Mouse (Mus musculus): Measurements from ENCODE around the gene Sectm1a. TPM values are rescaled to one million over a fixed set of nuclear protein-coding genes. Genes with fewer than 3 reads are reported as not detected.
A peak's percentile ranks its signal among the peaks of the same experiment; 100 is the strongest.

Sectm1a gene
- polyA plus RNA-seq, 1 experiment: 8.9 TPM

- no peaks in the 10 kb centered on the region for H3K36me3 ChIP-seq (ENCODE audit: control insufficient read depth, insufficient read depth, low read length)
- H3K4me1 ChIP-seq (ENCODE audit: control insufficient read depth, insufficient read depth, low read length): no peaks in the 10 kb centered on the region
- no peak overlapping the region for H3K4me3 ChIP-seq (ENCODE audit: control insufficient read depth, low read depth, low read length)
- H3K27me3 ChIP-seq (ENCODE audit: control insufficient read depth, insufficient read depth, low read length): no peaks in the 10 kb centered on the region
- no peak overlapping the region for H3K27ac ChIP-seq (ENCODE audit: control insufficient read depth, insufficient read depth, low read depth, low read length)
- TF ChIP-seq POLR2A (IDR thresholded peaks at IDR 0.05; ENCODE audit: control insufficient read depth, low read depth, low read length): no peak
- TF ChIP-seq CTCF (IDR thresholded peaks at IDR 0.05; ENCODE audit: control insufficient read depth, insufficient read depth, insufficient replicate concordance, low read depth, low read length): no peak
Observed at GRCm38 (mm10) chr11:121089756-121090546, 8.9 kb upstream of the Sectm1a start.

- Histone ChIP-seq H3K4me1 (ENCODE audit: control insufficient read depth, insufficient read depth, low read length) (no peaks in the 10 kb centered on the region), H3K4me3 (ENCODE audit: control insufficient read depth, low read depth, low read length) (no peak overlapping the region), H3K27ac (ENCODE audit: control insufficient read depth, insufficient read depth, low read depth, low read length) (no peak overlapping the region), H3K27me3 (ENCODE audit: control insufficient read depth, insufficient read depth, low read length) (no peaks in the 10 kb centered on the region), H3K36me3 (ENCODE audit: control insufficient read depth, insufficient read depth, low read length) (no peaks in the 10 kb centered on the region)
- no peak for TF ChIP-seq CTCF (IDR thresholded peaks at IDR 0.05; ENCODE audit: control insufficient read depth, insufficient read depth, insufficient replicate concordance, low read depth, low read length)
- no peak for TF ChIP-seq POLR2A (IDR thresholded peaks at IDR 0.05; ENCODE audit: control insufficient read depth, low read depth, low read length)
Observed at GRCm38 (mm10) chr11:121088997-121089396, 8.0 kb upstream of the Sectm1a start.

- Histone ChIP-seq H3K27me3 (ENCODE audit: control insufficient read depth, insufficient read depth, low read length) (no peaks in the 10 kb centered on the region), H3K4me1 (ENCODE audit: control insufficient read depth, insufficient read depth, low read length) (no peaks in the 10 kb centered on the region), H3K36me3 (ENCODE audit: control insufficient read depth, insufficient read depth, low read length) (no peaks in the 10 kb centered on the region), H3K4me3 (ENCODE audit: control insufficient read depth, low read depth, low read length) (no peak overlapping the region), H3K27ac (ENCODE audit: control insufficient read depth, insufficient read depth, low read depth, low read length) (no peak overlapping the region)
- TF ChIP-seq CTCF (IDR thresholded peaks at IDR 0.05; ENCODE audit: control insufficient read depth, insufficient read depth, insufficient replicate concordance, low read depth, low read length) (no peak), POLR2A (IDR thresholded peaks at IDR 0.05; ENCODE audit: control insufficient read depth, low read depth, low read length) (no peak)
Observed at GRCm38 (mm10) chr11:121086296-121086695, 5.3 kb upstream of the Sectm1a start.

- no peaks in the 10 kb centered on the region for H3K27me3 ChIP-seq (ENCODE audit: control insufficient read depth, insufficient read depth, low read length)
- no peaks in the 10 kb centered on the region for H3K4me1 ChIP-seq (ENCODE audit: control insufficient read depth, insufficient read depth, low read length)
- H3K4me3 ChIP-seq (ENCODE audit: control insufficient read depth, low read depth, low read length): no peak overlapping the region
- TF ChIP-seq POLR2A (IDR thresholded peaks at IDR 0.05; ENCODE audit: control insufficient read depth, low read depth, low read length) (no peak), CTCF (IDR thresholded peaks at IDR 0.05; ENCODE audit: control insufficient read depth, insufficient read depth, insufficient replicate concordance, low read depth, low read length) (no peak)
- H3K27ac ChIP-seq (ENCODE audit: control insufficient read depth, insufficient read depth, low read depth, low read length): no peak overlapping the region
- H3K36me3 ChIP-seq (ENCODE audit: control insufficient read depth, insufficient read depth, low read length): no peaks in the 10 kb centered on the region
Observed at GRCm38 (mm10) chr11:121085181-121085580, 4.2 kb upstream of the Sectm1a start.

- Histone ChIP-seq H3K27me3 (ENCODE audit: control insufficient read depth, insufficient read depth, low read length) (no peaks in the 10 kb centered on the region), H3K27ac (ENCODE audit: control insufficient read depth, insufficient read depth, low read depth, low read length) (peak overlapping the region; percentile 76)
Observed at GRCm38 (mm10) chr11:121082857-121083500, 2.0 kb upstream of the Sectm1a start.

GRCm38 (mm10) chr11:121082250-121082649 lies 1.2 kb upstream of the Sectm1a start:
- H3K36me3 ChIP-seq (ENCODE audit: control insufficient read depth, insufficient read depth, low read length): no peaks in the 10 kb centered on the region
- no peaks in the 10 kb centered on the region for H3K4me1 ChIP-seq (ENCODE audit: control insufficient read depth, insufficient read depth, low read length)
- no peaks in the 10 kb centered on the region for H3K27me3 ChIP-seq (ENCODE audit: control insufficient read depth, insufficient read depth, low read length)
- no peak overlapping the region for H3K4me3 ChIP-seq (ENCODE audit: control insufficient read depth, low read depth, low read length)
- H3K27ac ChIP-seq (ENCODE audit: control insufficient read depth, insufficient read depth, low read depth, low read length): peak overlapping the region; percentile 76
- TF ChIP-seq POLR2A (IDR thresholded peaks at IDR 0.05; ENCODE audit: control insufficient read depth, low read depth, low read length) (no peak), CTCF (IDR thresholded peaks at IDR 0.05; ENCODE audit: control insufficient read depth, insufficient read depth, insufficient replicate concordance, low read depth, low read length) (no peak)

More at GRCm38 (mm10) chr11:121082857-121083500, 2.0 kb upstream of the Sectm1a start:
- H3K4me3 ChIP-seq (ENCODE audit: control insufficient read depth, low read depth, low read length): no peak overlapping the region
- H3K4me1 ChIP-seq (ENCODE audit: control insufficient read depth, insufficient read depth, low read length): no peaks in the 10 kb centered on the region
- TF ChIP-seq POLR2A (IDR thresholded peaks at IDR 0.05; ENCODE audit: control insufficient read depth, low read depth, low read length) (no peak), CTCF (IDR thresholded peaks at IDR 0.05; ENCODE audit: control insufficient read depth, insufficient read depth, insufficient replicate concordance, low read depth, low read length) (no peak)
- no peaks in the 10 kb centered on the region for H3K36me3 ChIP-seq (ENCODE audit: control insufficient read depth, insufficient read depth, low read length)

- H3K4me1 ChIP-seq (ENCODE audit: control insufficient read depth, insufficient read depth, low read length): no peaks in the 10 kb centered on the region
- H3K4me3 ChIP-seq (ENCODE audit: control insufficient read depth, low read depth, low read length): no peak overlapping the region
- no peaks in the 10 kb centered on the region for H3K36me3 ChIP-seq (ENCODE audit: control insufficient read depth, insufficient read depth, low read length)
- H3K27me3 ChIP-seq (ENCODE audit: control insufficient read depth, insufficient read depth, low read length): no peaks in the 10 kb centered on the region
- TF ChIP-seq POLR2A (IDR thresholded peaks at IDR 0.05; ENCODE audit: control insufficient read depth, low read depth, low read length): no peak
- TF ChIP-seq CTCF (IDR thresholded peaks at IDR 0.05; ENCODE audit: control insufficient read depth, insufficient read depth, insufficient replicate concordance, low read depth, low read length): no peak
- H3K27ac ChIP-seq (ENCODE audit: control insufficient read depth, insufficient read depth, low read depth, low read length): no peak overlapping the region
Observed at GRCm38 (mm10) chr11:121080330-121080729, 690 bp downstream of the Sectm1a start.
